Mouse (Mus musculus) cerebellum, adult 2 months (tissue): Measurements from ENCODE around the gene 1190005I06Rik.

Experiments used
- CTCF ChIP-seq: fragments of 200-500 bp; IDR thresholded peaks from 2 replicates; pipeline ENCODE4 v1.5.1; 2011; ENCODE audit warnings: low read depth, mild to moderate bottlenecking, control low read depth, low read length, moderate library complexity, borderline replicate concordance; ENCODE audit not compliant: insufficient read depth
- POLR2A ChIP-seq: fragments of 200-500 bp; IDR thresholded peaks from 2 replicates; pipeline ENCODE4 v1.6.1; 2011; ENCODE audit warnings: low read length, control low read depth, borderline replicate concordance; ENCODE audit not compliant: insufficient read depth

DNA sequence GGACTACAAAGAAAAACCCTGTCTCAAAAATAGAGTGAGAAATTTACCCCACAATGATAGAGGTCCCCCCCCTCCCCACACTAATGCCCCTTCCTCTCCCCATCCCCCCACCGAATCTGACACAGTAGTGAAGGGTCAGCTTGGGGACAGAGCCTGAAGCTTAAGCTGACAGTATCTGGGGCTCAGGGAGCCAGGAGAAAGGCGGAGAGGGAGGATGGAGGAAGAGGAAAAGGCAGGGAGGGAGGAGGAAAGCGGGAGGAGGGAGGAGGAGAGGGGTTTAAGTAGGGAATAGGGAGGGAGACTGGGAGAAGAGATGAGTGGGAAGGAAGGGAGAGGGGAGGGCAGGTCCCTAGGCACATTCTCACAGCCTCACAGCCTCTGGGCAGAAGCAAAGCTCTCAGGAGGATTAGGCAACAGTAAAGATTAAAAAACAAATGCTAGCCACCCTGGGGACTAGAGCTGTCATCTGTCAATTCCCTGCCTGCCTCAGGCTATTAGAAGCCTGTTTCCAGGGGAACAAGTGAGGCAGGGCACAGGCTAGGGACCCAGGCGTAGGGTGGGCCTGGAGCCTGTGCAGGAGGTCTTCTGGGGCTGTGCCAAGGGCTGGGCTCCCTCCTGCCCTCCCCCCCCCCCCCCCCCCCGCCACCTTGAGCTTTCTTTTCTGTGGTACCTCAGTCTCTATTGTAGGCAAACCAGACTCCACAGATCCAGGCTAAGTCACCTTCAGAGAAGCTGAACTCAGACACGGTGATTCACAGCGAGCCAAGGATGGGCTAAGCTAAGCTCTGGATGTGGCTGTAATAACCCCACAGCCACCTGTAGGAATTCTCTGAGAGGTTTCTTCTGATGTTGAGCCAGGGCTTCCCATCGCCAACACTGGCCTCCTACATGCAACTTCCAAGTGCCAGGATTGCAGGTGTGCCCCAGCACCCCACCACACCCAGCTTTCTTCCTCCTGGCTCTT lies 30.5 kb downstream of the 1190005I06Rik start:
- TF ChIP-seq CTCF (no peak), POLR2A (no peak)
